Mouse (Mus musculus) activated CD4-positive, CD25-positive, alpha-beta regulatory T cell, adult 4 months (primary cell): ENCODE measurements around the gene Sufu. TPM values are rescaled to one million over a fixed set of nuclear protein-coding genes. Genes with fewer than 3 reads are reported as not detected.

ENCODE experiments used
- ATAC-seq: one replicate; pipeline ENCODE4 v1.8.0; 2017
- polyA plus RNA-seq, 2 experiments: library from polyadenylated mRNA; unstranded; fragments of 100-300 nt; shearing (Covaris generic); gene quantifications; one replicate each; pipeline ENCODE4 v1.2.1; 2017

Gene Sufu
- polyA plus RNA-seq, 2 experiments from 2014 or later: 9.4 to 12.2 TPM

DNA sequence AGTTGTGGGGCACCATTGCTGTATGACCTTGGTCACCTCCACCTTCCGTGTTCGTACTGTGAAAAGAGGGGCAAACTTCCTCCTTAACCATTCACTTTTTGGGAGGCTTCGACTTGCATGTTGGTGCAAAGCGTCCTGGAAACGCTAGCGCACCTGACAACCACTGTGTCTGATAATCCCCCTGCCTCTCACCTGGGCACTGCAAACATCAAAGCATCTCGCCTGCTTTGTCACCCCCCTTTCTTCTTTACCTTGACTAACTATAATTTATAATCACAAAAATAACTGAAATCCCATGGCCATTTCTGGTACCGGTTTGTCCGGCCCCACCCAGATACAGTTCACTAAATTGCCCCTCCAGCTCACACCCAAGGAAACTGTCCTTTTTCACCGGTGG, 2.0 kb upstream of the Sufu start:
- ATAC-seq: no peak

DNA sequence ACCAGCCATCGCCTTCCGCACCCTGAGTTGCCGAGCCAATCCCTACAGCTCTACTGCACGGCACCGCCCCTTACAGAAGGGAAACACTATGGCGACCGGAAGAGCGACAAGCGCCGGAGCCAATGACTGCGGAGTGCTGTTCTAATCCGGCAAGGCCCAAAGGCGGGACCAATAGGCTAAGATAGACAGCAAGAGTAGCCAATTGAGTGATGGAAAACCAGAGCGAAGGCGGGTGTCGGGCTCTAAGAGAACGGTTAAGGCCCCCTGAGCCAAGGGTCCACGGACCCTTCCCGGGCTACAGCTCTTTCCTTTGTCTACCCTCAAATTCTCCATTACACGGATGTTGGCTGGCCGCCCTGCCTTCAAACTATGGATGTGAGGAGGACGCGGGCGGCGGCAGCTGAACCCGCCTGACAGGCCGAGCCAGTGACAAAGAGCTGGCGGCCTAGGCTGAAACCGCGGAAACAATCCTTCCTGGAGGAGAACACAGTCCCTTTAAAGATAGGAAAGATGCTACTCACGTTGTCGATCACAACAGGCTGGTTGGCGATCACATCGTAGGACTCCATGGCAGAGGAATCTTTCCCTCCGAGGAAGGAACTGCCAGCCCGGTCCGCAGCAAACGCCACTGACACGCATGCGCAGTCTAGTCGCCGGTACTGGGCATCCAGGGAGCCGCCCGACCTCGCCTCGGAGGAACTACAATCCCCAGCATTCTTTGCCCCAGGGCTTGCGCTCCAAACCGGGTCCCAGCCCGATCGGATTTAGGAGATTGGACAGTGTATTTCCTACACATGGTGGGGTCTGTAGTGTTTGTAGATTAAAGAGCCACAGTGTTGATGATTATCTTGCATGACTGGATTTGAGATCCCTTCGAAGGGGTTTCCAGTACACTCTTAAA, 1.3 kb upstream of the Sufu start, which contains the start of gene Actr1a:
Gene Actr1a, minus strand, starts transcription at position 640 of the 901 bp plus-strand sequence.
- peak; percentile 91 for ATAC-seq

- no peak for ATAC-seq
Observed at GRCm38 (mm10) chr19:46396109-46396508, 587 bp upstream of the Sufu start.

GRCm38 (mm10) chr19:46397436-46398001, 823 bp downstream of the Sufu start:
- ATAC-seq: no peak

- no peak for ATAC-seq
Observed at GRCm38 (mm10) chr19:46398401-46398800, 1.7 kb downstream of the Sufu start.

- no peak for ATAC-seq
Observed at GRCm38 (mm10) chr19:46399372-46399771, 2.7 kb downstream of the Sufu start.

- no peak for ATAC-seq
Observed at GRCm38 (mm10) chr19:46399886-46400285, 3.2 kb downstream of the Sufu start.

DNA sequence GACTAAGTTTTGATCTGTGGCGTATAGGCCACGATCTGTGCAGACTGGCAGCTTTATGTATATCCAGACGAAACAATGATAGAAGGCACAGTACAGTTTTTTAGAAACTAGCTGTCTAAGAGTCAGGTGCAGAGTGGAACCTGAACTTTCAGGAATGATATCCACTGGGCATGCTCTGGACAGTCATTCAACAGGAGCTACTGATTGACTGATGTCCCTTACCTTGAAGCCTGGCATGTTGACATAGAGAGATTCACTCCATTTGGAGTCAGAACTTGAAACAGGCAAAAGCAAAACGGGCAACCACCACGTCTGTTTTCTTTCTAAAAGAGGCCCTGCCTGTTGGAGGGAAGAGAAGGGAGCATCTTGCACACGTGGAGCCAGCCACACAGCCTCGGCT, 3.9 kb downstream of the Sufu start:
- no peak for ATAC-seq

- ATAC-seq: no peak
Observed at GRCm38 (mm10) chr19:46404030-46404429, 7.3 kb downstream of the Sufu start.

GRCm38 (mm10) chr19:46406592-46407386, 10.1 kb downstream of the Sufu start:
- no peak for ATAC-seq

GRCm38 (mm10) chr19:46409506-46409905, 12.8 kb downstream of the Sufu start:
- no peak for ATAC-seq

- ATAC-seq: no peak
Observed at GRCm38 (mm10) chr19:46412056-46412805, 15.5 kb downstream of the Sufu start.

GRCm38 (mm10) chr19:46413969-46414368, 17.3 kb downstream of the Sufu start:
- ATAC-seq: no peak

- ATAC-seq: no peak
Observed at GRCm38 (mm10) chr19:46414486-46414885, 17.8 kb downstream of the Sufu start.

DNA sequence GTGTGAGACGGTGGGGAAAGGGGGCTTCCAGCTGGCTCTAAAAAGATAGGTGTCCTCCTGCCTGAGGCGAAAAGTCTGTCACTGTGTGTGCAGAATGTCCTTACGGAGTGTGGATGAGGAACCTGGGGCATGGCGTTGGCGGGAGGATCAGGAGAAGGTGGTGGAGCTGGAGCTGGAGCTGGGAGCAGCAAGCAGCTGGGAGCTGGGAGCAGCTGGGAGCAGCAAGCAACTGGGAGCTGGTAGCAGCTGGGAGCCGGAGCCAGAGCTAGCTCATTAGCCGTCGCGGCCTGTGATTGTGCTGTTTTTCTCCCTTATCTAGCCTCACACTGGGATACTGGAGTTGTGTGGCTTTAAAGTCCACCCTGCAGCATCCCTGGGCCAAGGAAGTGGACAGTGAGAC, 19.6 kb downstream of the Sufu start:
- no peak for ATAC-seq

DNA sequence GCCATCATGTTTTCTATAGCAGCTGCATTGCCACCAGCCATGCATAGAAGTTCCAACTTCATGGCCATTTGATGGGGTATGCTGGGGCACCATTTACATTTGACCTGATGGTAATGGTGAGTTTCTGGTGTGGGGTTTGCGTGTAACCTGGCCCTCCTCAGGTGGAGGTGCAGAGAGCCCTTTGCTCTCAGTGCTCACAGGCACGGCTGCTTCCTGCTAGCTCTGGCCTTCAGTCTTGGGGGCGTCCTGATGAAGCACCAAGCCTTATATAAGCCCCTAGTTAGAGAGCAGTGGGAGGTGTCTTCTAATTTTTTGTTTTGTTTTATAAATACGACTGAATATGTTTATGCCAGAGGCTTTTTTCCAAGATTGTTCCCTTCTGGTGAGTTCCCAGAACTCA, 21.4 kb downstream of the Sufu start:
- no peak for ATAC-seq

DNA sequence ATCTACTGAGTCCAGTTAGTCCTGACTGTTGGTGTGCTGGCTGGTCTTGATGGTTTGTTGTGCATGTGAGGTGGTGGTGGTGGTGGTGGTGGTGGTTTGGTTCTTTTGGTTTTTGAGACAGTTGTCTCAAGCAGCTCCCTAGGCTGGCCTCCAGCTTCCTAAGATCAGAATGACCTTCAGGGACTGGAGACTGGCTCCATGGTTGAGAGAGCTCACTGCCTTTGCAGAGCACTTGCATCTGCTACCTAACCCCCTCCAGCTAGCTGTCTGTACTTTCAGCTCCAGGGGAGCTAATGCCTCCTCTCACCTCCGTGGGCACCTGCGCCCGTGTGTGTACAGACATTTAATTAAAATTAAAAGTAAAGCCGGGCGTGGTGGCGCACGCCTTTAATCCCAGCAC, 23.7 kb downstream of the Sufu start:
- no peak for ATAC-seq

- no peak for ATAC-seq
Observed at GRCm38 (mm10) chr19:46422384-46423338, 26.0 kb downstream of the Sufu start.

- no peak for ATAC-seq
Observed at GRCm38 (mm10) chr19:46425266-46425665, 28.6 kb downstream of the Sufu start.

- no peak for ATAC-seq
Observed at GRCm38 (mm10) chr19:46426488-46426887, 29.8 kb downstream of the Sufu start.

- no peak for ATAC-seq
Observed at GRCm38 (mm10) chr19:46429250-46429649, 32.6 kb downstream of the Sufu start.
